In the genomic region with DNA sequence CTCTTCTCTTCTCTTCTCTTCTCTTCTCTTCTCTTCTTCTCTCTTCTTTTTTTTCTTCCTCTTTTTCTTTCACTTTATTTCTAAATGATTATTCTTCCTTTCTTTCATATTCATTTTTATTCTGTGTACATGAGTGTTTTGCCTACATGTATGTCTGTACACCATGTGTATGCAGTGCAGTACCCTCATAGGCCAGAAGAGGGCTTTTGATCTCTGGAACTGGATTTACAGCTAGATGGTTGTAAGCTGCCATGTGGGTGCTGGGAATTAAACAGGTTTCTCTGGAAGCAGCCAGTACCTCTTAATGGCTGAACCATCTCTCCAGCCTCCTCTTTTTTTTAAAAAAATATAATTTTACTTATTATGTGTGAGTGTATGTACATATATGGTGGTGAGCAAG, we compare ENCODE assay signal across 10 mouse cellular contexts. TPM values are rescaled to one million over a fixed set of nuclear protein-coding genes. Genes with fewer than 3 reads are reported as not detected.
DNase-seq lines count a peak whose midpoint lies in the region; ATAC-seq and TF ChIP-seq lines count a peak whose summit lies in the region.
"Had no signal": no experiment of that assay in that cellular context is flagged by ENCODE, and none has a peak within 500 bp of the region (broad histone marks: within the 10 kb centered on the region; RNA-seq: fewer than 3 reads in every experiment).

No protein-coding gene starts in this region.

- H3K9me3 ChIP-seq in neural tube, embryonic 15.5 days (replicated peaks) = no peaks in the 10 kb centered on the region
- H3K9me3 ChIP-seq: stomach, embryonic 15.5 days had no signal

- ATAC-seq in erythroblast, adult 5-6 weeks (replicated peaks; ENCODE audit: low FRiP score, poor library complexity, severe bottlenecking) = 0 out of 2 replicates have a peak, but pooled peaks have one; percentile 37
- ATAC-seq in neural tube, embryonic 15.5 days (ENCODE audit: low FRiP score) = no peak

- H3K9ac ChIP-seq in neural tube, embryonic 15.5 days (replicated peaks) = no peak overlapping the region
- H3K9ac ChIP-seq: heart, embryonic 13.5 days; stomach, embryonic 15.5 days had no signal

- no peak overlapping the region for H3K4me2 ChIP-seq in neural tube, embryonic 15.5 days
- H3K4me2 ChIP-seq: heart, embryonic 13.5 days; stomach, embryonic 15.5 days had no signal

- DNase-seq in cerebellum, postnatal 10 days = peak; percentile 52 to 68
- DNase-seq in cerebellum, adult 11-12 months = no peak
- DNase-seq in lung, adult 18-20 months = peak; percentile 17 to 34
- no peak for DNase-seq in lung, adult 2 months
- peak; percentile 47 to 68 for DNase-seq in natural killer cell, adult 2 months (ENCODE audit: low spot score in 2 of 2)
- DNase-seq in yolk sac, embryonic 10.5 days (ENCODE audit: low spot score) = no peak

- no peak for TF ChIP-seq POLR2A in lung, adult 2 months (IDR thresholded peaks at IDR 0.05; ENCODE audit: borderline replicate concordance, extremely low read depth, low read depth, low read length)

- no peaks in the 10 kb centered on the region; the same call in 1 of the 2 replicates for H3K4me1 ChIP-seq in lung, adult 2 months (ENCODE audit: control insufficient read depth, insufficient read depth, low read length)
- peaks cover 22% of the 10 kb centered on the region for H3K4me1 ChIP-seq in neural tube, embryonic 15.5 days

- no peak overlapping the region for H3K27ac ChIP-seq in neural tube, embryonic 15.5 days (replicated peaks)
- H3K27ac ChIP-seq: heart, embryonic 13.5 days; stomach, embryonic 15.5 days had no signal

- H3K27me3 ChIP-seq in neural tube, embryonic 15.5 days (replicated peaks) = no peaks in the 10 kb centered on the region
- H3K27me3 ChIP-seq: heart, embryonic 13.5 days; stomach, embryonic 15.5 days had no signal

- H3K4me3 ChIP-seq in lung, adult 2 months (replicated peaks; ENCODE audit: extremely low read depth, low read depth, low read length) = no peak overlapping the region
- H3K4me3 ChIP-seq in neural tube, embryonic 15.5 days (replicated peaks) = no peak overlapping the region
- H3K4me3 ChIP-seq: heart, embryonic 13.5 days; stomach, embryonic 15.5 days had no signal

- H3K36me3 ChIP-seq in neural tube, embryonic 15.5 days = no peaks in the 10 kb centered on the region
- H3K36me3 ChIP-seq: heart, embryonic 13.5 days; stomach, embryonic 15.5 days had no signal

- no peak for TF ChIP-seq CTCF in lung, adult 2 months (IDR thresholded peaks at IDR 0.05; ENCODE audit: insufficient read depth, low read length)

RNA-seq across cellular contexts. Expression of gene Ccdc171, which starts 2.6 kb away (rescaled TPM):
- 0.81 and 1.5 TPM in 2 replicates for polyA plus RNA-seq in lung, adult 2 months (2012; rRNA removed)
- 1.5 and 5.8 TPM in 2 replicates for total RNA-seq in erythroblast, adult 5-6 weeks (2015; ENCODE audit: low replicate concordance)
- total RNA-seq in erythroblast, adult 5-6 weeks (2017; ENCODE audit: low replicate concordance) = 1.8 and 3.2 TPM in 2 replicates
- 3.4 and 3.7 TPM in 2 replicates for polyA plus RNA-seq in neural tube, embryonic 15.5 days (2015; fragmentation: Nextera tagmentation; extraction: Ambion mirVana)

RNA-seq across cellular contexts. Expression of gene Psip1, which starts 41.7 kb away (rescaled TPM):
- 18.0 and 24.0 TPM in 2 replicates for polyA plus RNA-seq in lung, adult 2 months (2012; rRNA removed)
- total RNA-seq in erythroblast, adult 5-6 weeks (2015; ENCODE audit: low replicate concordance) = 52.1 and 60.8 TPM in 2 replicates
- total RNA-seq in erythroblast, adult 5-6 weeks (2017; ENCODE audit: low replicate concordance) = 57.2 and 81.7 TPM in 2 replicates
- polyA plus RNA-seq in neural tube, embryonic 15.5 days (2015; fragmentation: Nextera tagmentation; extraction: Ambion mirVana) = 215 and 230 TPM in 2 replicates

Comparison
In these comparisons a context has a peak if more than half of its experiments do, and no peak if none do; other contexts are left out.
1. DNase-seq: peak in cerebellum, postnatal 10 days (2 of 2), lung, adult 18-20 months (2 of 2) and natural killer cell, adult 2 months (2 of 2); none in cerebellum, adult 11-12 months (single experiment), lung, adult 2 months (single experiment) and yolk sac, embryonic 10.5 days (single experiment).